Mouse (Mus musculus) small intestine, adult 2 months (tissue): ENCODE measurements around the gene Hoxb2.

ENCODE experiments used
- CTCF ChIP-seq: fragments of 200-500 bp; IDR thresholded peaks from 2 replicates; pipeline ENCODE4 v1.5.1; 2012; ENCODE audit warnings: low read depth, mild to moderate bottlenecking, control low read depth, inconsistent platforms, low read length, moderate library complexity, mixed read lengths; ENCODE audit not compliant: insufficient replicate concordance, insufficient read length; ENCODE audit errors: extremely low read depth
- POLR2A ChIP-seq: fragments of 200-500 bp; IDR thresholded peaks from 2 replicates; pipeline ENCODE4 v1.6.1; 2012; ENCODE audit warnings: low read depth, mild to moderate bottlenecking, control low read depth, inconsistent platforms, low read length, moderate library complexity

DNA sequence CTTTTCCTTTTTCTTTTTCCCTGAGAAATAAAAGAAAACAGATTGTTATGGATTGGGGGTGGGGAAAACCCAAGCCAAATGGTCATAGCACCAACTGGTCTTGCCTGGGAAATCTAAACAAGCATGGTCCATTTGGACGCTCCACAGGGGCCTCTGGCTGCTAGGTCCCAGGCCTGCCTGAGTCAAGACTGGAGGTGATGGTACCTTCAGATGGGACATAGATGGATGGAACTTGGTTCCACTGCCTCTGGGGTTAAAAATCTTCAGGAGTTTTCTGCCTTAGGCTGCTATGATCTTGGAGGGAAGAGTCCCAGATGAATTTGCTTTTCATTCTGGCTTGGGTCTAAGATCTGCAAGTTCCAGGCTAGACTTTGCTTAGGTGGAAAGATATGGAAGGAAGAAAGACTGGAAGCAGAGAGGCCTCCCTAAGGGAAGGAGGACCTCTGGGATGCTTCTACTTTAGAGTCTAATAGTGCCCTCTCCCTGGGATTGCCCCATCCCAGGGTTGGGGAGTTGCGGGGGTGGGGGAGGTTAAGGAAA is 7.0 kb upstream of the Hoxb2 start:
- TF ChIP-seq CTCF (no peak), POLR2A (no peak)
